Mouse (Mus musculus): ENCODE measurements around the gene Pbx2. TPM values are rescaled to one million over a fixed set of nuclear protein-coding genes. Genes with fewer than 3 reads are reported as not detected.

The Pbx2 gene
- polyA plus RNA-seq, 1 experiment from 2014 or later: 7.7 TPM

GRCm38 (mm10) chr17:34591994-34592375, 919 bp downstream of the Pbx2 start:
- Histone ChIP-seq H3K27me3 (ENCODE audit: control insufficient read depth, insufficient read depth, low read length) (no peaks in the 10 kb centered on the region; the same call in 1 of the 2 replicates), H3K9ac (replicated peaks; ENCODE audit: low read depth, low read length) (peak overlapping the region; percentile 67), H3K4me1 (ENCODE audit: control insufficient read depth, insufficient read depth, low read length) (peaks cover 33% of the 10 kb centered on the region), H3K36me3 (ENCODE audit: control insufficient read depth, insufficient read depth, low read length) (peaks cover 11% of the 10 kb centered on the region; the same call in 1 of the 2 replicates), H3K4me2 (ENCODE audit: low read depth, low read length) (peak overlapping the region; percentile 82), H3K4me3 (ENCODE audit: low read depth, low read length) (peak overlapping the region; percentile 64), H3K9me3 (ENCODE audit: control insufficient read depth, low read length) (no peaks in the 10 kb centered on the region), H3K27ac (ENCODE audit: low read depth, low read length) (peak overlapping the region; percentile 95)
- under 1% methylated on average over 19 of the region's 35 CpGs for WGBS
- ATAC-seq (ENCODE audit: low read depth): peak; percentile 25

DNA sequence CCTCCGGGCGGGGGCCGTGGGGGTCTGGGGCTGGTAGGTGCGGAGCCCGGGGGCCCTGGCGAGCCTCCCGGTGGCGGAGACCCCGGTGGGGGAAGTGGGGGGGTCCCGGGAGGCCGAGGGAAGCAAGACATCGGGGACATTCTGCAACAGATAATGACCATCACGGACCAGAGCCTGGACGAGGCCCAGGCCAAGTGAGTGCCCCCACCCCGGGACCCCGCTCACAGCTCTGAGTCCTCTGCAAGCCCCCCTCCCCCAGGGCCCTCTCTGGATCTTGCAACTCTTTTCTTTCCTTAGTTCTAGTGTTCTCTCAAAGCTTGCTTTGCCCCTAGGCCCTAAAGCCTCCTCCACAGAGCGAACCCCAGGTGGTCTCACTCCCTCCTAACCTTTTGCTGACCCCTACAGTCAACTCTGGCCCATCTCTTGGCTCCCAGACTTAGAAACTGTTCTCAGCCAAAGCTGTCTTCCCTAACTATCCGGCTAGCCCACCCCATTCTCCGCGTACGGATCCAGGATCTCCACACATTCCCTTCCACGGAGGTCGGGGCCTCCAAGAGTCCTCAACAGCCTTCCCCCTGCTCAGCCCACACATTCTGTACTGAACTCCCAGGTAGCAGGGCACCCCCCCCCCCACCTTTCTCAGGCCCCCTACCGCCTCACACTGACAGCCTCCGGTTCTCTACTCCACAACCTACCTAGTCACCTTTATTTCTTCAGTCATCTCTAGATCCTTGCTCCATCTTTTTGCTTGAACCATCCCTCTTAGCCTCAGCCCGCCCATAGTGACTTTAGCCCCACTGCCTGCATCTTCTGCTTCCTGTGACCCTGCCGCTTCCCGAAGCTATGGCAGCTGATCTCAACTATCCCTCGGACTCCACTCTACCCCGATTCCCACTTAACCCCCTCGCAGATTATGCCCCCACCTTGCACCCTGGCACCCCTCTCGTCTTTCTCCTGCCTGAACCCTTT, 1.8 kb downstream of the Pbx2 start:
- WGBS: 3% methylated on average over 29 of the region's 32 CpGs
- Histone ChIP-seq H3K4me2 (ENCODE audit: low read depth, low read length) (peak overlapping the region; percentile 82), H3K27me3 (ENCODE audit: control insufficient read depth, insufficient read depth, low read length) (no peaks in the 10 kb centered on the region; the same call in 1 of the 2 replicates), H3K9ac (replicated peaks; ENCODE audit: low read depth, low read length) (peak overlapping the region; percentile 67), H3K4me1 (ENCODE audit: control insufficient read depth, insufficient read depth, low read length) (peaks cover 33% of the 10 kb centered on the region), H3K4me3 (ENCODE audit: low read depth, low read length) (peak overlapping the region; percentile 64), H3K9me3 (ENCODE audit: control insufficient read depth, low read length) (no peaks in the 10 kb centered on the region), H3K36me3 (ENCODE audit: control insufficient read depth, insufficient read depth, low read length) (peaks cover 11% of the 10 kb centered on the region; the same call in 1 of the 2 replicates), H3K27ac (ENCODE audit: low read depth, low read length) (peak overlapping the region; percentile 95)
- peak; percentile 19; the same call in 1 of the 2 replicates for ATAC-seq (ENCODE audit: low read depth)

- Histone ChIP-seq H3K27me3 (ENCODE audit: control insufficient read depth, insufficient read depth, low read length) (no peaks in the 10 kb centered on the region; the same call in 1 of the 2 replicates), H3K27ac (ENCODE audit: low read depth, low read length) (peak overlapping the region; percentile 57), H3K4me1 (ENCODE audit: control insufficient read depth, insufficient read depth, low read length) (peaks cover 30% of the 10 kb centered on the region), H3K36me3 (ENCODE audit: control insufficient read depth, insufficient read depth, low read length) (peaks cover 11% of the 10 kb centered on the region; the same call in 1 of the 2 replicates), H3K4me3 (ENCODE audit: low read depth, low read length) (peak overlapping the region; percentile 64), H3K9me3 (ENCODE audit: control insufficient read depth, low read length) (no peaks in the 10 kb centered on the region), H3K4me2 (ENCODE audit: low read depth, low read length) (peak overlapping the region; percentile 82), H3K9ac (replicated peaks; ENCODE audit: low read depth, low read length) (peak overlapping the region; percentile 67)
- WGBS: 48% methylated on average over 33 of the region's 34 CpGs
- ATAC-seq (ENCODE audit: low read depth): no peak
Measured at GRCm38 (mm10) chr17:34593752-34594525, 2.9 kb downstream of the Pbx2 start.

- Histone ChIP-seq H3K4me3 (ENCODE audit: low read depth, low read length) (no peak overlapping the region), H3K4me2 (ENCODE audit: low read depth, low read length) (no peak overlapping the region), H3K9me3 (ENCODE audit: control insufficient read depth, low read length) (no peaks in the 10 kb centered on the region), H3K9ac (replicated peaks; ENCODE audit: low read depth, low read length) (no peak overlapping the region), H3K27me3 (ENCODE audit: control insufficient read depth, insufficient read depth, low read length) (no peaks in the 10 kb centered on the region; the same call in 1 of the 2 replicates), H3K4me1 (ENCODE audit: control insufficient read depth, insufficient read depth, low read length) (peaks cover 25% of the 10 kb centered on the region), H3K36me3 (ENCODE audit: control insufficient read depth, insufficient read depth, low read length) (peaks cover 17% of the 10 kb centered on the region; the same call in 1 of the 2 replicates), H3K27ac (ENCODE audit: low read depth, low read length) (no peak overlapping the region)
- no peak for ATAC-seq (ENCODE audit: low read depth)
- WGBS: 77% methylated on average over 8 of the region's 8 CpGs
Measured at GRCm38 (mm10) chr17:34596098-34596497, 5.0 kb downstream of the Pbx2 start.

DNA sequence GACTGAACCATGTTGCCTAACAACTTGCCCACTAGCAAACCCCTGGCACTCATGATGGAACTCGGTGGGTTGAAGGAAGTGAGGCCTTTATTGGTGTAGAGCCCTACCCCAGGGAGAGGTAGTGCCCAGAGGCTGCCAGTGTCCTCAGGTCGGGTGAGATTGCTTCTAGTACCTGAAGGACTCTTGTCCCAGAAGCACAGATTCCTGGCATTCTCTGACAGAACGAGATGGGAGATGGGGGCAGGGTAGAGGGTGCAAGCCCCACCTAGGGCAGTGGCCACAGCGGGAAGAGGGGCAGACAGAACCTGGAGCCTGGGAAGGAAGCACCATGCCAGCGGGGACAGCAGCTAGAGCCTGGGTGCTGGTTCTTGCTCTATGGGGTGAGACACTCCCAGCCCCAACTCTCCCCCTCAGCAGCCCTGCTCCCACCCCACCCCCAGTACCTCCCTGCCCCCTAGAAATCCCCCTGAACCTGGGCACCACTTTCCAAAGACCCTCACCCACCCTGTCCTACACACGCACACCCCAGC, 6.6 kb downstream of the Pbx2 start, which contains the start of gene Ager:
Gene Ager, plus strand, starts transcription at position 297 of the 530 bp plus-strand sequence.
- Histone ChIP-seq H3K4me1 (ENCODE audit: control insufficient read depth, insufficient read depth, low read length) (peaks cover 25% of the 10 kb centered on the region), H3K27me3 (ENCODE audit: control insufficient read depth, insufficient read depth, low read length) (no peaks in the 10 kb centered on the region), H3K4me2 (ENCODE audit: low read depth, low read length) (no peak within 1 kb of the TSS), H3K9ac (replicated peaks; ENCODE audit: low read depth, low read length) (no peak within 1 kb of the TSS), H3K9me3 (ENCODE audit: control insufficient read depth, low read length) (no peaks in the 10 kb centered on the region), H3K27ac (ENCODE audit: low read depth, low read length) (no peak within 1 kb of the TSS), H3K4me3 (ENCODE audit: low read depth, low read length) (no peak within 1 kb of the TSS), H3K36me3 (ENCODE audit: control insufficient read depth, insufficient read depth, low read length) (peaks cover 20% of the 10 kb centered on the region; the same call in 1 of the 2 replicates)
- no peak for ATAC-seq (ENCODE audit: low read depth)
- WGBS: 22% methylated on average over 6 of the region's 6 CpGs

- ATAC-seq (ENCODE audit: low read depth): no peak
- H3K36me3 ChIP-seq (ENCODE audit: control insufficient read depth, insufficient read depth, low read length): peaks cover 18% of the 10 kb centered on the region; the same call in 1 of the 2 replicates
- H3K27ac ChIP-seq (ENCODE audit: low read depth, low read length): no peak overlapping the region
- H3K4me1 ChIP-seq (ENCODE audit: control insufficient read depth, insufficient read depth, low read length): peaks cover 13% of the 10 kb centered on the region; the same call in 1 of the 2 replicates
- H3K4me2 ChIP-seq (ENCODE audit: low read depth, low read length): no peak overlapping the region
- no peaks in the 10 kb centered on the region for H3K27me3 ChIP-seq (ENCODE audit: control insufficient read depth, insufficient read depth, low read length)
- 81% methylated on average over 9 of the region's 9 CpGs for WGBS
- H3K9ac ChIP-seq (replicated peaks; ENCODE audit: low read depth, low read length): no peak overlapping the region
- H3K9me3 ChIP-seq (ENCODE audit: control insufficient read depth, low read length): no peaks in the 10 kb centered on the region
- H3K4me3 ChIP-seq (ENCODE audit: low read depth, low read length): no peak overlapping the region
Measured at GRCm38 (mm10) chr17:34599891-34600290, 8.8 kb downstream of the Pbx2 start.

DNA sequence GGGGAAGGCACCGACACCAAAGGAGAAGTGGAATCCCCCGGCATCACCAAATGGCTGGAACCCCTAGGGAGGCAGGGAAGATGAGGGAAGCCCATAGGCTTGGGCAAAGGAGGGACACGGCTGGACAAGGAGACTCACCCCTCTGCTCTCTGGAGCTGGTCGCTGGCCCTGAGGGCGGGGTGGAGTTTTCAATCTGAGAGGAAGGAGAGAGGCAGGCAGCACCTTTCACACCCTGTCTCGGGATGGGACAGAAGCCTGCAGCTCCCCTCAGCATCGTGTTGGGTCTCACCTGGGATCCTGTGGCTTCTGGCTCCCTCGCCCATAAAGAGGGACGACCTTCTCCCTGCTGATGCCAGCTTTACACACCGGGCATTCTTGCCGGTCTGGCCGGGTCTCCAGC, 10.7 kb downstream of the Pbx2 start:
- no peaks in the 10 kb centered on the region for H3K27me3 ChIP-seq (ENCODE audit: control insufficient read depth, insufficient read depth, low read length)
- 89% methylated on average over 12 of the region's 12 CpGs for WGBS
- H3K36me3 ChIP-seq (ENCODE audit: control insufficient read depth, insufficient read depth, low read length): peaks cover 8% of the 10 kb centered on the region; the same call in 1 of the 2 replicates
- H3K4me2 ChIP-seq (ENCODE audit: low read depth, low read length): peak overlapping the region; percentile 89; the same call in 1 of the 2 replicates
- H3K9ac ChIP-seq (replicated peaks; ENCODE audit: low read depth, low read length): no peak overlapping the region
- H3K4me3 ChIP-seq (ENCODE audit: low read depth, low read length): no peak overlapping the region
- ATAC-seq (ENCODE audit: low read depth): no peak
- no peaks in the 10 kb centered on the region for H3K9me3 ChIP-seq (ENCODE audit: control insufficient read depth, low read length)
- H3K27ac ChIP-seq (ENCODE audit: low read depth, low read length): no peak overlapping the region
- peaks cover 18% of the 10 kb centered on the region for H3K4me1 ChIP-seq (ENCODE audit: control insufficient read depth, insufficient read depth, low read length)

DNA sequence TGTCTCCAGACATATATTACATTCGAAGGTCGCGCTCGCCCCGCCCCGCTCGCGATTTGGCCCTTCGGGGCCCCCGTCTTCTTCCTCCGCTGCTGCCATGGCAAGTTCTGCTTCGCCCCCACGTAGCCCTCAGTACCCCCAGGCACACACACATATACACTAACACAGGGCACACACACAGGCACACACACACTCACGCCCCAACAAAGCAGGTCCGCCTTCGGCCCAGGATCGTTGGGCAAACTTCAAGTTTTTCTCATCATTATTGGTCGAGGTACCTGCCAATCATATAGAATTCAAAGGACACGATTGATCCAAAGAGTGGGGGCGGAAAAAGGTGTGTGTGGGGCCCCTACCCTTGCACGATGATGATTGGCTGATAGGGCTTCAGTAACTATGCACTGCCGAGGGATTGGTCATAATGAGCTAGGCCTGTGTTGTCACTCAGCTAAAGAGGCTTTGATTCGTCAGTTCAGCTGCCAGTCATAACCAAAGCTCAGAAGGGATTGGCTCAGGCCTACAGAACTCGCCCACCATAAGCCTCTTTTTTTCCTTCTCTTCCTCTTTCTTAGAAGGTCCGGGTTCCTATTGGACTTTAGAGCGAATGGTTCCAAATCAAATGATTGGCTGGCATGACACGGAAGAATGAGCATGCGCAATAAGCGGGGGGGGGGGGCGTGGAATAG, 12.5 kb downstream of the Pbx2 start, which contains the start of gene Rnf5:
Gene Rnf5, minus strand, starts transcription at position 316 of the 686 bp plus-strand sequence.
- Histone ChIP-seq H3K4me1 (ENCODE audit: control insufficient read depth, insufficient read depth, low read length) (peaks cover 19% of the 10 kb centered on the region), H3K27ac (ENCODE audit: low read depth, low read length) (peak within 1 kb of the TSS; percentile 86), H3K9ac (replicated peaks; ENCODE audit: low read depth, low read length) (peak within 1 kb of the TSS; percentile 96), H3K27me3 (ENCODE audit: control insufficient read depth, insufficient read depth, low read length) (no peaks in the 10 kb centered on the region), H3K4me3 (ENCODE audit: low read depth, low read length) (peak within 1 kb of the TSS; percentile 90), H3K9me3 (ENCODE audit: control insufficient read depth, low read length) (no peaks in the 10 kb centered on the region), H3K4me2 (ENCODE audit: low read depth, low read length) (peak within 1 kb of the TSS; percentile 97), H3K36me3 (ENCODE audit: control insufficient read depth, insufficient read depth, low read length) (peaks cover 8% of the 10 kb centered on the region; the same call in 1 of the 2 replicates)
- peak; percentile 94 for ATAC-seq (ENCODE audit: low read depth)
- WGBS: under 1% methylated on average over 28 of the region's 30 CpGs
